Mouse (Mus musculus) cerebellum, adult 2 months (tissue): ENCODE measurements around the gene Nrbf2. TPM values are rescaled to one million over a fixed set of nuclear protein-coding genes. Genes with fewer than 3 reads are reported as not detected.

Source experiments
- DNase-seq, 2 experiments: peaks; one replicate each; pipeline ENCODE4 v3.0.0; 2021
- H3K27ac ChIP-seq: fragments of 200-500 bp; 2 replicates; pipeline ENCODE4 v1.5.1; 2012; ENCODE audit warnings: low read length, control low read depth, inconsistent platforms; ENCODE audit not compliant: insufficient read depth
- H3K27me3 ChIP-seq: fragments of 200-500 bp; 2 replicates; pipeline ENCODE4 v1.6.1; 2012; ENCODE audit warnings: inconsistent platforms, mild to moderate bottlenecking, low read length, moderate library complexity; ENCODE audit not compliant: control insufficient read depth, insufficient read depth
- H3K4me1 ChIP-seq: fragments of 200-500 bp; 2 replicates; pipeline ENCODE4 v1.6.1; 2011; ENCODE audit warnings: low read length; ENCODE audit not compliant: control insufficient read depth, insufficient read depth
- H3K4me3 ChIP-seq: fragments of 200-500 bp; replicated peaks from 2 replicates; pipeline ENCODE3; 2011; ENCODE audit warnings: mild to moderate bottlenecking, low read depth, low read length, control low read depth; ENCODE audit not compliant: insufficient read depth
- CTCF ChIP-seq: fragments of 200-500 bp; IDR thresholded peaks from 2 replicates; pipeline ENCODE4 v1.5.1; 2011; ENCODE audit warnings: low read depth, mild to moderate bottlenecking, control low read depth, low read length, moderate library complexity, borderline replicate concordance; ENCODE audit not compliant: insufficient read depth
- POLR2A ChIP-seq: fragments of 200-500 bp; IDR thresholded peaks from 2 replicates; pipeline ENCODE4 v1.6.1; 2011; ENCODE audit warnings: low read length, control low read depth, borderline replicate concordance; ENCODE audit not compliant: insufficient read depth
- WGBS: fragments of 180-500 bp; shearing (Covaris S2); methylation state at CpG from one replicate; pipeline ENCODE4 v1.1.7; 2018; 5-methylcytosine and 5-hydroxymethylcytosine counted together
- polyA plus RNA-seq: library from polyadenylated mRNA; depleted of rRNA; stranded (reverse); fragments of >200 nt; gene quantifications from 2 replicates; pipeline ENCODE4 v1.2.3, GENCODE M21; 2012

Nrbf2 gene
- polyA plus RNA-seq, 1 experiment: 22.4 TPM

- H3K4me1 ChIP-seq: peaks cover 2% of the 10 kb centered on the region
- DNase-seq: no peak
- 54% methylated on average over 1 of the region's 1 CpGs for WGBS
- no peak overlapping the region for H3K27ac ChIP-seq
- H3K4me3 ChIP-seq: no peak overlapping the region
- no peaks in the 10 kb centered on the region for H3K27me3 ChIP-seq
- no peak for TF ChIP-seq POLR2A
- no peak for TF ChIP-seq CTCF
Measured at GRCm38 (mm10) chr10:67253115-67253514, 32.0 kb downstream of the Nrbf2 start.

GRCm38 (mm10) chr10:67252353-67252752, 32.8 kb downstream of the Nrbf2 start:
- 78% methylated on average over 5 of the region's 5 CpGs for WGBS
- H3K27ac ChIP-seq: no peak overlapping the region
- no peaks in the 10 kb centered on the region for H3K27me3 ChIP-seq
- no peak for DNase-seq
- TF ChIP-seq CTCF (no peak), POLR2A (no peak)
- peaks cover 2% of the 10 kb centered on the region for H3K4me1 ChIP-seq
- no peak overlapping the region for H3K4me3 ChIP-seq

GRCm38 (mm10) chr10:67250846-67251245, 34.3 kb downstream of the Nrbf2 start:
- Histone ChIP-seq H3K27ac (no peak overlapping the region), H3K27me3 (no peaks in the 10 kb centered on the region), H3K4me1 (peaks cover 2% of the 10 kb centered on the region), H3K4me3 (no peak overlapping the region)
- WGBS: 67% methylated on average over 6 of the region's 6 CpGs
- TF ChIP-seq CTCF (no peak), POLR2A (no peak)
- DNase-seq: no peak

DNA sequence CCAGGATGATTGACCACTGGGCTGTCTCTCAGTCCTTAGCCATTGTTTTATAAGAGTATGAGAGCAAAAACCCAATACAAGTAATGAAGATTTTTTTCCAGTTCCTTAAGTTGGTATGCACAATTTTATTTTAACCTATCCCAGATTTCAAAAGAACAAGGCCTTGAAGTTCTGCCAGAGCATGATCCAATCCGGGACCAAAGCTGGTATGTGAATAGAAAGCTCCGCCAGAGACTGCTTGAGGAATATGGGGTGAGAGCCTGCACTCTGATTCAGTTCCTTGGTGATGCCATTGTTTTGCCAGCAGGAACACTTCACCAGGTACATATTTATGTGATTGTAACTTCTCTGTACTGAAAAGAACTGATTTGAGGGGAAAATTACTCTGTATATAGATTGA, 35.6 kb downstream of the Nrbf2 start:
- peaks cover 2% of the 10 kb centered on the region for H3K4me1 ChIP-seq
- no peaks in the 10 kb centered on the region for H3K27me3 ChIP-seq
- DNase-seq: peak in 1 of 2 experiments; percentile 1
- no peak overlapping the region for H3K27ac ChIP-seq
- no peak overlapping the region for H3K4me3 ChIP-seq
- 57% methylated on average over 2 of the region's 2 CpGs for WGBS
- TF ChIP-seq CTCF (no peak), POLR2A (no peak)

DNA sequence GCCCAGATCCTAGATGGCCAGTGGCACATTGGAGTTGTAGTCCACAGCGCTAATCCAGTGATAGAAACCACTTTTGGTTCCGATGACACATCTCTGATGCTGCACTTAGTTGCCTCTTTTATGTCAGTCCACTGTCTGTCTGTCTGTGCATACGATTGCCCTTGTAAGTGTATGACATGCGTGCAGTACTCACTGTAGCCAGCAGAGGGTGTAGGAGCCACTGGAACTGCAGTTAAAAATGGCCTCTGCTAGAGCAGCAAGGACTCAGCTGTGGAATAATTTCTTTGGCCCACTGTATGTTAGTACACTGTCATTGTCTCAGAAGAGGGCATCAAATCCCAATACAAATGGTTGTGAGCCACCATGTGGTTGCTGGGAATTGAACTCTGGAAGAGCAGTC, 38.0 kb downstream of the Nrbf2 start:
- DNase-seq: peak in 1 of 2 experiments; percentile 34
- H3K27me3 ChIP-seq: no peaks in the 10 kb centered on the region
- TF ChIP-seq POLR2A: no peak
- peak; percentile 42; the same call in 1 of the 2 replicates for TF ChIP-seq CTCF
- H3K27ac ChIP-seq: no peak overlapping the region
- H3K4me1 ChIP-seq: peaks cover 2% of the 10 kb centered on the region
- 91% methylated on average over 4 of the region's 4 CpGs for WGBS
- H3K4me3 ChIP-seq: no peak overlapping the region

DNA sequence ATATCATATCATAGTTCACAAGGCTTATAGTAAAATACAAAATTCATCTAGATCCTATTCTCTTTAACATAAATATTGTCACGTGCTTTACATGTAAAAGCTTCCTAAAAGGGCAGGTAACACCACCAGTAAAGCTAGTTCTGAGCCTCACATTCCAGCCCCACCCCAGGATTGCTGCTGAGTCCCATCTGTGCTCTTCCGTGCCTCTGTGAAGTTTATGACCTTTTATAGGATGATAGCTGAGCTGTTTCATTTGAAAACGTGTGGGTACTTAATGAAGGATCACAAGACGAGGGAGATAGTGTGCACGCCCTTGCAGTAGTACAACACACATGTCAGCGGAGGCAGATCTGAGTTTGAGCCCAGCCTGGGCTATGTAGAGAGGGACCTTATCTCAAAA, 54.7 kb downstream of the Nrbf2 start:
- TF ChIP-seq POLR2A: no peak
- no peak overlapping the region for H3K27ac ChIP-seq
- no peaks in the 10 kb centered on the region; the same call in none of the 2 replicates for H3K4me1 ChIP-seq
- H3K27me3 ChIP-seq: no peaks in the 10 kb centered on the region
- WGBS: 29% methylated on average over 6 of the region's 6 CpGs
- no peak overlapping the region for H3K4me3 ChIP-seq
- no peak for DNase-seq

DNA sequence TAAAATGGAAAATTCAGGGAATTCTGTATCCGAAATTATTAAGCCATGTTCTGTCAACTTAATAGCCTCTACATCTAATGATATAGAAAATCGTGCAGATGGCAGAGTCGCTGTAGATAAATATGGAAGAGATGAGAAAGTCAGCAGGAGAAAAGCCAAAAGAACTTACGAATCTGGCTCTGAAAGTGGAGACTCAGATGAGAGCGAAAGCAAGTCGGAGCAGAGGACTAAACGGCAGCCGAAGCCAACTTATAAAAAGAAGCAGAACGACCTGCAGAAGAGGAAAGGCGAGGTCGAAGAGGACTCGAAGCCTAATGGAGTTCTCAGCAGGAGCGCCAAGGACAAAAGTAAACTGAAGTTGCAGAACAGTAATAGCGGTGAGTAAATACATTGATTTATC, 58.6 kb downstream of the Nrbf2 start:
- H3K4me3 ChIP-seq: no peak overlapping the region
- H3K27ac ChIP-seq: peak overlapping the region; percentile 23; the same call in 1 of the 2 replicates
- WGBS: 25% methylated on average over 14 of the region's 14 CpGs
- no peaks in the 10 kb centered on the region for H3K27me3 ChIP-seq
- TF ChIP-seq CTCF: no peak
- no peak for TF ChIP-seq POLR2A
- no peak for DNase-seq
- H3K4me1 ChIP-seq: peaks cover 3% of the 10 kb centered on the region; the same call in 1 of the 2 replicates

DNA sequence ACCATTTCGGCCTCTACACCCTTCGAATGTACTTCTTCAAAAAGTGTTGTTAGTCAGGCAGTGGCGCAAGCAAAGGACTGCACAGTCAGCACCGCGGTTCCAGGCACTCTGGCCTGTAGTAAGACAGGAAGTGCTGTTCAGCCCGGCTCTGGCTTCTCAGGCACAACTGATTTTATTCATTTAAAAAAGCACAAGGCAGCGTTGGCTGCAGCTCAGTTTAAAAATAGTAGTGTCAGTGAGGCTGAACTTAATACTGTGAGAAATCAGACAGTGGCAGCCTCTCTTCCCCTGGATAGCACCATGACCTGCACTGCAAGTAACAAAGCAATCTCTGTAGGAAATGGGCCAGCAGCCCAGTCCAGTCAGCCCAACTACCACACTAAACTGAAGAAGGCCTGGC, 59.0 kb downstream of the Nrbf2 start:
- Histone ChIP-seq H3K4me3 (no peak overlapping the region), H3K27me3 (no peaks in the 10 kb centered on the region), H3K27ac (no peak overlapping the region), H3K4me1 (peaks cover 6% of the 10 kb centered on the region; the same call in 1 of the 2 replicates)
- WGBS: 37% methylated on average over 7 of the region's 7 CpGs
- TF ChIP-seq POLR2A: no peak
- TF ChIP-seq CTCF: no peak
- DNase-seq: peak; percentile 47 to 68

DNA sequence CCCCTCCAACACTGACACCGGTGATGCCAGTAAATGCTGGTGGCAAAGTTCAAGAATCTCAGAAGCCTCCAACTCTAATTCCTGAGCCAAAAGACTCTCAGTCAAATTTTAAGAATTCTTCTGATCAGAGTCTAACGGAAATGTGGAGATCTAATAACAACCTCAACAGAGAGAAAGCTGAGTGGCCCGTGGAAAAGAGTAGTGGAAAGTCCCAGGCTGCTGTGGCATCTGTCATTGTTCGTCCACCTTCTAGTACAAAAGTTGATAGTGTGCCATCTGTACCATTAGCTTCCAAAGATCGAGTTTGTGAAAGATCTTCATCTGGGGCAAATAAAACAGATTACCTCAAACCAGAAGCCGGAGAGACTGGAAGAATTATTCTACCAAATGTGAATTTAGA, 59.6 kb downstream of the Nrbf2 start:
- Histone ChIP-seq H3K27ac (no peak overlapping the region), H3K4me3 (no peak overlapping the region), H3K4me1 (peaks cover 10% of the 10 kb centered on the region; the same call in 1 of the 2 replicates), H3K27me3 (no peaks in the 10 kb centered on the region)
- DNase-seq: no peak
- WGBS: 54% methylated on average over 6 of the region's 6 CpGs
- no peak for TF ChIP-seq CTCF
- TF ChIP-seq POLR2A: no peak
